Mouse (Mus musculus) midbrain, embryonic 14.5 days (tissue): Measurements from ENCODE around the gene Ahr. TPM values are rescaled to one million over a fixed set of nuclear protein-coding genes. Genes with fewer than 3 reads are reported as not detected.

Source experiments
- ATAC-seq: fragments of 200-750 bp; cut with Nextera tagmentation; 2 replicates; pipeline ENCODE4 v1.8.0; 2017; ENCODE audit warnings: moderate number of reproducible peaks, moderate library complexity; ENCODE audit not compliant: low FRiP score, low TSS enrichment
- DNase-seq: peaks from one replicate; pipeline ENCODE4 v3.0.0-alpha.2; 2015
- H3K27ac ChIP-seq: fragments of 300-500 bp; sonication (generic); replicated peaks from 2 replicates; pipeline ENCODE4 v1.5.1; 2014; ENCODE audit warnings: mild to moderate bottlenecking, low read depth, low read length, moderate library complexity
- H3K27me3 ChIP-seq: fragments of 300-500 bp; sonication (generic); 2 replicates; pipeline ENCODE4 v1.6.1; 2014; ENCODE audit warnings: low read length, control low read depth, mixed read lengths; ENCODE audit not compliant: control insufficient read depth, insufficient read depth
- H3K36me3 ChIP-seq: fragments of 300-500 bp; sonication (generic); 2 replicates; pipeline ENCODE4 v1.6.1; 2014; ENCODE audit warnings: low read length, control low read depth; ENCODE audit not compliant: control insufficient read depth, insufficient read depth
- H3K4me1 ChIP-seq: fragments of 300-500 bp; sonication (generic); 2 replicates; pipeline ENCODE4 v1.6.1; 2014; ENCODE audit warnings: mild to moderate bottlenecking, antibody characterized with exemption, low read length, control low read depth; ENCODE audit not compliant: control insufficient read depth, insufficient read depth
- H3K4me2 ChIP-seq: fragments of 300-500 bp; sonication (generic); 2 replicates; pipeline ENCODE4 v1.6.1; 2014; ENCODE audit warnings: mild to moderate bottlenecking, low read length, moderate library complexity
- H3K4me3 ChIP-seq: fragments of 300-500 bp; sonication (generic); replicated peaks from 2 replicates; pipeline ENCODE4 v1.5.1; 2014; ENCODE audit warnings: low read depth, low read length
- H3K9ac ChIP-seq: fragments of 300-500 bp; sonication (generic); replicated peaks from 2 replicates; pipeline ENCODE4 v1.6.1; 2014; ENCODE audit warnings: mild to moderate bottlenecking, low read length, moderate library complexity
- H3K9me3 ChIP-seq: fragments of 300-500 bp; sonication (generic); 2 replicates; pipeline ENCODE4 v1.6.1; 2016; ENCODE audit warnings: low read length, control low read depth, mixed read lengths; ENCODE audit not compliant: control insufficient read depth
- WGBS: fragments of 180-500 bp; shearing (Covaris S2); extraction: QIAGEN DNeasy Blood & Tissue Kit; methylation state at CpG from one replicate; pipeline ENCODE4 v1.1.7; 2014; 5-methylcytosine and 5-hydroxymethylcytosine counted together
- polyA plus RNA-seq: library from polyadenylated mRNA; unstranded; fragments of >200 nt; fragmentation: Nextera tagmentation; extraction: Ambion mirVana; gene quantifications from 2 replicates; pipeline ENCODE4 v1.2.1, GENCODE M21; 2014

Gene Ahr
- polyA plus RNA-seq, 1 experiment from 2014 or later = 2.9 TPM

DNA sequence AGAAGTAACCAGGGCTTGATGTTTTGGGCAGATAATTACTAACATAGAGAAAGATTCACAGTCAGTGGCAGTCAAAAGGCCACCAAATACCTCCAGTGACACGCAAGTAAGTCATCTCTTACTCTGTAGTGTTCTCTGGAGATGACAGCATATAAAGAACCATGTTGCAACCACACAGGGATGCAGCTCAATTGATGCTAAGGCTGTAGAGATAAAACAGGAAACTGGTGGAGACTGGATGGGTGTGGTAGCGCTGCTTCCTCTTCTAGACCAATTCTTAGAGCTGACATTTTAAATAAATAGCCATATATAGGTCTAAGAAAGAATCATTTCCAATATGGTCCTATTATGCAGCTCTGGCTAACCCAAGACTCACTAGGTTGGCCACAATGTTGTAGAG, 54.1 kb downstream of the Ahr start:
- Histone ChIP-seq H3K4me2 (no peak overlapping the region), H3K27me3 (no peaks in the 10 kb centered on the region), H3K4me1 (no peaks in the 10 kb centered on the region), H3K9me3 (no peaks in the 10 kb centered on the region), H3K36me3 (no peaks in the 10 kb centered on the region), H3K9ac (no peak overlapping the region), H3K4me3 (no peak overlapping the region), H3K27ac (no peak overlapping the region)
- ATAC-seq (no peak), DNase-seq (no peak)
- WGBS = 79% methylated on average over 2 of the region's 2 CpGs

- Histone ChIP-seq H3K27ac (no peak overlapping the region), H3K36me3 (no peaks in the 10 kb centered on the region), H3K4me2 (no peak overlapping the region), H3K9me3 (no peaks in the 10 kb centered on the region), H3K27me3 (no peaks in the 10 kb centered on the region), H3K4me3 (no peak overlapping the region), H3K4me1 (no peaks in the 10 kb centered on the region), H3K9ac (no peak overlapping the region)
- ATAC-seq (no peak), DNase-seq (no peak)
- 86% methylated on average over 5 of the region's 5 CpGs for WGBS
Measured at GRCm38 (mm10) chr12:35478906-35479305, 55.9 kb downstream of the Ahr start.

GRCm38 (mm10) chr12:35463457-35463856, 71.4 kb downstream of the Ahr start:
- 79% methylated on average over 1 of the region's 1 CpGs for WGBS
- H3K36me3 ChIP-seq = no peaks in the 10 kb centered on the region
- no peaks in the 10 kb centered on the region for H3K9me3 ChIP-seq
- H3K4me1 ChIP-seq = no peaks in the 10 kb centered on the region
- H3K9ac ChIP-seq = no peak overlapping the region
- H3K27me3 ChIP-seq = no peaks in the 10 kb centered on the region
- DNase-seq (no peak), ATAC-seq (no peak)
- H3K27ac ChIP-seq = no peak overlapping the region
- H3K4me2 ChIP-seq = no peak overlapping the region
- H3K4me3 ChIP-seq = no peak overlapping the region

- H3K9ac ChIP-seq = no peak overlapping the region
- no peak overlapping the region for H3K4me3 ChIP-seq
- no peak for ATAC-seq
- H3K4me2 ChIP-seq = no peak overlapping the region
- WGBS = 93% methylated on average over 6 of the region's 6 CpGs
- no peak for DNase-seq
- no peaks in the 10 kb centered on the region for H3K36me3 ChIP-seq
- H3K4me1 ChIP-seq = no peaks in the 10 kb centered on the region
- H3K9me3 ChIP-seq = no peaks in the 10 kb centered on the region
- no peak overlapping the region for H3K27ac ChIP-seq
- no peaks in the 10 kb centered on the region for H3K27me3 ChIP-seq
Measured at GRCm38 (mm10) chr12:35462667-35463066, 72.2 kb downstream of the Ahr start.

- Histone ChIP-seq H3K9me3 (no peaks in the 10 kb centered on the region), H3K4me2 (no peak overlapping the region), H3K27me3 (no peaks in the 10 kb centered on the region), H3K27ac (no peak overlapping the region), H3K36me3 (no peaks in the 10 kb centered on the region), H3K9ac (no peak overlapping the region), H3K4me3 (no peak overlapping the region), H3K4me1 (no peaks in the 10 kb centered on the region)
- DNase-seq (no peak), ATAC-seq (no peak)
- 85% methylated on average over 3 of the region's 3 CpGs for WGBS
Measured at GRCm38 (mm10) chr12:35459662-35460061, 75.2 kb downstream of the Ahr start.
